Mouse (Mus musculus): ENCODE data around the gene 2310011J03Rik. TPM values are rescaled to one million over a fixed set of nuclear protein-coding genes. Genes with fewer than 3 reads are reported as not detected.
A peak's percentile ranks its signal among the peaks of the same experiment; 100 is the strongest.
"Not testable (repeated sequence)": the region's sequence is repeated elsewhere in the genome, so short reads cannot be mapped to it uniquely, and the experiment has no call there.

2310011J03Rik gene
- total and polyA plus RNA-seq, 3 experiments = 13.3 to 27.3 (median 14.5) TPM

DNA sequence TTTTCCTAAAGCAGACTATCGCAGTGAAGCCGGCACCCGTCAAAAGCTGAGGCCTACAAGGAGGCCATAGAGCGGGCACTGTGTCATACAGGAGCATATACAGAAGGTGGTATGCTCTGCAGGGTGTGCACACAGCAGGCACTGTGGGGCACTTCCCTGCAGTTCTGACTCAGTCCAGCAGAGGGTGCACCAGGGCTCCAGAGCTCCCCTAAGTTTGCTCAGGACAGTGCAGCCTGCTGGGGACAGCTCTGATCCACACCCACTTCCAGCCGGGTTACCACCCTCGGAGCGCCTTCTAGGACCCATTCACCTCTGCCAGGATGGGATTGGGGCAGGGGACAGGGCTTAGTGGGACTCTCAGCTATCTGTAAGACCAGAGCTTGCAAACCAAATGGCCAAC, 30.0 kb upstream of the 2310011J03Rik start:
- intact Hi-C loops (cut with DNase I) = loop anchor here (1.0 kb wide), 1 partner anchor 24 kb away; no protein-coding TSS in a partner anchor
- H3K4me1 ChIP-seq (ENCODE audit: control insufficient read depth, insufficient read depth, low read length) = no peaks in the 10 kb centered on the region
- no peak for TF ChIP-seq POLR2A (IDR thresholded peaks at IDR 0.05; ENCODE audit: insufficient read depth, low read depth, low read length)
- TF ChIP-seq EP300 (IDR thresholded peaks at IDR 0.05; ENCODE audit: insufficient read depth, low read depth, low read length) = peak; percentile 56; the same call in 1 of the 2 replicates
- TF ChIP-seq CTCF (IDR thresholded peaks at IDR 0.05) = peak; percentile 98
- peak; percentile 83 to 92 for DNase-seq
- WGBS = 3% methylated on average over 7 of the region's 7 CpGs
- H3K36me3 ChIP-seq (ENCODE audit: control insufficient read depth, insufficient read depth, low read length) = no peaks in the 10 kb centered on the region
- no peak overlapping the region for H3K9ac ChIP-seq (ENCODE audit: low read depth, low read length)
- H3K79me2 ChIP-seq (replicated peaks; ENCODE audit: control insufficient read depth, insufficient read depth, low read length) = no peaks in the 10 kb centered on the region
- no peak overlapping the region for H3K4me3 ChIP-seq
- no peak overlapping the region for H3K27ac ChIP-seq
- no peaks in the 10 kb centered on the region for H3K27me3 ChIP-seq (ENCODE audit: control insufficient read depth, insufficient read depth, low read length)

DNA sequence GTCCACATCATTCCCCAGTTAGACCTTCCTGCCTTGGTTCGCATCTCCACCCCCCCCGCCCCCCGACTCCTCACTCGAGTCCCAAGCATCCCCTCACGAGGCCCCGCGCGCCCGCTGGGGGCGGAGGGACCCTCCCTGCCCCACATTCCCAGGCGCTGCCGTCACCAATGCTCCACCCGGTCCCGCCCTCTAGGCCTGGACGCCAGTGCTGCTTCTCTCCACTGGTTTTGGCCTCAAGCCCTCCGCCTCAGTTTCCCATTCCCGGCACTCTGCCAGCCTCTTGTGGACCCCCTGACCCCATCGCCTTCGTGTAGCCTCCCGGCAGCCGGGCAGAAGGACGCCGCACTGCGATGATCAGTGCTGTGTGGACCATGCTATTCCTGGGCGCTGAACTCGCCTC, 28.6 kb upstream of the 2310011J03Rik start:
- Histone ChIP-seq H3K4me1 (ENCODE audit: control insufficient read depth, insufficient read depth, low read length) (peaks cover 4% of the 10 kb centered on the region; the same call in 1 of the 2 replicates), H3K4me3 (no peak overlapping the region), H3K27me3 (ENCODE audit: control insufficient read depth, insufficient read depth, low read length) (no peaks in the 10 kb centered on the region), H3K9ac (ENCODE audit: low read depth, low read length) (no peak overlapping the region), H3K79me2 (replicated peaks; ENCODE audit: control insufficient read depth, insufficient read depth, low read length) (no peaks in the 10 kb centered on the region), H3K36me3 (ENCODE audit: control insufficient read depth, insufficient read depth, low read length) (peaks cover 3% of the 10 kb centered on the region; the same call in 1 of the 2 replicates), H3K27ac (peak overlapping the region; percentile 93)
- DNase-seq = peak; percentile 53 to 57
- no peak for TF ChIP-seq EP300 (IDR thresholded peaks at IDR 0.05; ENCODE audit: insufficient read depth, low read depth, low read length)
- TF ChIP-seq CTCF (IDR thresholded peaks at IDR 0.05) = no peak
- intact Hi-C loops (cut with DNase I) = loop anchor here (1.0 kb wide), 1 partner anchor 173 kb away; no protein-coding TSS in a partner anchor
- WGBS = 22% methylated on average over 26 of the region's 26 CpGs

DNA sequence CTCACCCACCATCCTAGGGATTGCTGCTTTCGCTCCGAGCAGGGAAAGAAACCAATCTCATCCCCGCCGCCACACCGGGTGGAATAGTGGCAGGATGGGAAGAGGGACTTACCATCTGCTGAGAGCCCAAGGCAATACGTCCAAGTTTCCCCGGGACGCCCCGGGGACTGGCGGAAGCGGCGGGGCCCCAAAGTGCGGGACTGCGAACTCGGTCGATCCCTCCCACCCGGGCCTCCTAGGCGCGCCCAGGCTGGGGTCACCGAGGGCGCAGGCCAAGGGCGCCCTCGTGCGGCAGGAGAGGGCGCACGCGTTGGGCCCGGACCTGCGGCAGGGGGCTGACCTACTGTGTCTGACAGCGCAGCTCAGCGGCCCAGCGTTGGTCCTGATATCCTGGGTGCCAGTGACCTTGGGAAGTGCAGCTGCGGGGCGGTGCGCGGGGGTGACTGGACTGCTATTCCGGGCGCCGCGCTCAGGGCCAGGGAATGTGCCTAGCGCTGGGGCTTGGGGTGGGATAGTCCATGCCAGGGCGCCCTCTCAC, 28.0 kb upstream of the 2310011J03Rik start, which contains the start of gene Adamtsl5:
Adamtsl5 (minus strand) TSS at position 169 of the 538 bp plus-strand sequence.
- Histone ChIP-seq H3K4me1 (ENCODE audit: control insufficient read depth, insufficient read depth, low read length) (peaks cover 5% of the 10 kb centered on the region; the same call in 1 of the 2 replicates), H3K27ac (peak within 1 kb of the TSS; percentile 93), H3K4me3 (peak within 1 kb of the TSS; percentile 57), H3K36me3 (ENCODE audit: control insufficient read depth, insufficient read depth, low read length) (peaks cover 3% of the 10 kb centered on the region; the same call in 1 of the 2 replicates), H3K9ac (ENCODE audit: low read depth, low read length) (peak within 1 kb of the TSS; percentile 68), H3K79me2 (replicated peaks; ENCODE audit: control insufficient read depth, insufficient read depth, low read length) (no peaks in the 10 kb centered on the region), H3K27me3 (ENCODE audit: control insufficient read depth, insufficient read depth, low read length) (no peaks in the 10 kb centered on the region)
- peak; percentile 88 for DNase-seq
- TF ChIP-seq POLR2A (IDR thresholded peaks at IDR 0.05; ENCODE audit: insufficient read depth, low read depth, low read length) (peak; percentile 73), CTCF (IDR thresholded peaks at IDR 0.05) (peak; percentile 99), EP300 (IDR thresholded peaks at IDR 0.05; ENCODE audit: insufficient read depth, low read depth, low read length) (no peak)
- WGBS = under 1% methylated on average over 42 of the region's 42 CpGs
- intact Hi-C loops (cut with DNase I) = loop anchor here (1.0 kb wide), 1 partner anchor 172 kb away; no protein-coding TSS in a partner anchor

DNA sequence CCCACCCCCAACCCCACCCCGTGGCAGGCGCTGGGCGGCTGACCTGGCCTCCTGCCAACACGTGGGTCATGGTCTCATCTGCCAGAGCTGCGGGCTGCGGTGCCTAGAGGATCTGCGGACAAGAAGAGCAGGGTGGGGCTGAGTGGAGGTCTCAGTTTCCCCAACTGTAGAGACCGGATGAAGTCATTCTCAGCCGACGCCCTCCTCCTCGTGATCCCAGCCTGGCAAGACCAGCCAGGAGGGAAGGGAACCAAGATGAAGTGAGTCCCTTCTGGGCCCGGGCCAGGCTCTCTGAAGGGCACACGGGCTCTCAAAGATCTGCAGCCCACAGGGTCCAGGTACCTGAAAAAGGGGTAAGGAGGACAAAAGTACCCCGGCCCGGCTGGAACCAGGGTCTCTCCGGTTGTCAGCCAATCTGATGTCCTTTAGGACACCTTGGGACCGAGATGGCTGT, 27.2 kb upstream of the 2310011J03Rik start:
- H3K27me3 ChIP-seq (ENCODE audit: control insufficient read depth, insufficient read depth, low read length) = no peaks in the 10 kb centered on the region

DNA sequence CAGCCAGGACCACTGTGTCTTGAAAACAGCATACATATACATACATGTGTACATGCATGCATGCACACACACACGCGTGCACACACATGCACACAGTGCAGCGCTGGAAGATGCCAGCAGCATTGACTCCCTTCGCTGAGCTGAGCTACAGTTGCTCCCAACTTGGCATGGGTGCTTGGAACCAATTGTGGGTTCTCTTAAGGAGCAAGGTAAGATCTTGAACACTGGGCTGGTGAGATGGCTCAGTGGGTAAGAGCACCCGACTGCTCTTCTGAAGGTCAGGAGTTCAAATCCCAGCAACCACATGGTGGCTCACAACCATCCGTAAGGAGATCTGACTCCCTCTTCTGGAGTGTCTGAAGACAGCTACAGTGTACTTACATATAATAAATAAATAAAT, 25.6 kb upstream of the 2310011J03Rik start:
- H3K9ac ChIP-seq (ENCODE audit: low read depth, low read length); H3K27me3 ChIP-seq (ENCODE audit: control insufficient read depth, insufficient read depth, low read length); H3K27ac ChIP-seq; H3K4me3 ChIP-seq; intact Hi-C loops (cut with DNase I); H3K4me1 ChIP-seq (ENCODE audit: control insufficient read depth, insufficient read depth, low read length); H3K36me3 ChIP-seq (ENCODE audit: control insufficient read depth, insufficient read depth, low read length); H3K79me2 ChIP-seq (replicated peaks; ENCODE audit: control insufficient read depth, insufficient read depth, low read length); DNase-seq: not testable (repeated sequence)
- WGBS = 85% methylated on average over 6 of the region's 6 CpGs

More for the DNA sequence above, 27.2 kb upstream of the 2310011J03Rik start:
- intact Hi-C loops (cut with DNase I) = loop anchor here (1.0 kb wide), 1 partner anchor 52 kb away; the partner anchor contains the start of gene Apc2
- peak overlapping the region; percentile 68 for H3K9ac ChIP-seq (ENCODE audit: low read depth, low read length)
- H3K4me1 ChIP-seq (ENCODE audit: control insufficient read depth, insufficient read depth, low read length) = peaks cover 6% of the 10 kb centered on the region
- DNase-seq = peak; percentile 68 to 69
- no peaks in the 10 kb centered on the region for H3K79me2 ChIP-seq (replicated peaks; ENCODE audit: control insufficient read depth, insufficient read depth, low read length)
- peak overlapping the region; percentile 93 for H3K27ac ChIP-seq
- WGBS = 4% methylated on average over 17 of the region's 17 CpGs
- peak; percentile 33; the same call in 1 of the 2 replicates for TF ChIP-seq POLR2A (IDR thresholded peaks at IDR 0.05; ENCODE audit: insufficient read depth, low read depth, low read length)
- TF ChIP-seq EP300 (IDR thresholded peaks at IDR 0.05; ENCODE audit: insufficient read depth, low read depth, low read length) = 0 out of 2 replicates have a peak, but pooled peaks have one; percentile 32
- TF ChIP-seq CTCF (IDR thresholded peaks at IDR 0.05) = no peak
- H3K4me3 ChIP-seq = peak overlapping the region; percentile 57
- peaks cover 3% of the 10 kb centered on the region; the same call in 1 of the 2 replicates for H3K36me3 ChIP-seq (ENCODE audit: control insufficient read depth, insufficient read depth, low read length)

DNA sequence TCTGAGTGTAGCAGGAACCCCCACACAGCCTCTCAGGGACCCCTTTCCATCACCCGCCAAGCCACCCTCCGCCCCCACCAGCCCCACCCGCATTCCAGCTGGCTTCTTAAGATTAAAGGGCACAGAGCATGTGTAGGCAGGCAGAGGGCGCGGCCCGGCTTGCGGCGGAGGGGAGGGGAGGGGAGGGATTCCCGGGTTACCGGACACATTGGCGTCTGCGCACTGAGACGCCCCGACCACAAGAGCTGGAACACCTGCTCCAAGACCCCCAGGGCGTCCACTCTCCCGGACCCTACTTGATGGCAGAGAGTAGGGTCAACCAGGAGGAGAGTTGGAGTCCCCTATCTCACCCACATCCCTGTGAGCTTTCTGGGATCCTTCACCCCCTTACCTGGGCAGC, 24.8 kb upstream of the 2310011J03Rik start:
- no peak overlapping the region for H3K4me3 ChIP-seq
- H3K27ac ChIP-seq = peak overlapping the region; percentile 77
- H3K4me1 ChIP-seq (ENCODE audit: control insufficient read depth, insufficient read depth, low read length) = peaks cover 13% of the 10 kb centered on the region
- peaks cover 6% of the 10 kb centered on the region; the same call in 1 of the 2 replicates for H3K27me3 ChIP-seq (ENCODE audit: control insufficient read depth, insufficient read depth, low read length)
- intact Hi-C loops (cut with DNase I) = no loop called here
- DNase-seq = no peak
- H3K9ac ChIP-seq (ENCODE audit: low read depth, low read length) = no peak overlapping the region
- no peak for TF ChIP-seq EP300 (IDR thresholded peaks at IDR 0.05; ENCODE audit: insufficient read depth, low read depth, low read length)
- no peak for TF ChIP-seq CTCF (IDR thresholded peaks at IDR 0.05)
- no peak for TF ChIP-seq POLR2A (IDR thresholded peaks at IDR 0.05; ENCODE audit: insufficient read depth, low read depth, low read length)
- 29% methylated on average over 16 of the region's 16 CpGs for WGBS
- no peaks in the 10 kb centered on the region for H3K79me2 ChIP-seq (replicated peaks; ENCODE audit: control insufficient read depth, insufficient read depth, low read length)
- peaks cover 3% of the 10 kb centered on the region; the same call in 1 of the 2 replicates for H3K36me3 ChIP-seq (ENCODE audit: control insufficient read depth, insufficient read depth, low read length)
